Mouse (Mus musculus) thymus, adult 2 months (tissue): ENCODE results near the gene Gm10447. TPM values are rescaled to one million over a fixed set of nuclear protein-coding genes. Genes with fewer than 3 reads are reported as not detected.

Experiments
- DNase-seq: peaks from one replicate; pipeline ENCODE4 v3.0.0; 2021
- H3K27ac ChIP-seq: fragments of 200-500 bp; 2 replicates; pipeline ENCODE4 v1.5.1; 2012; ENCODE audit warnings: low read length, control low read depth; ENCODE audit not compliant: control insufficient read depth, insufficient read depth
- H3K27me3 ChIP-seq: fragments of 200-500 bp; 2 replicates; pipeline ENCODE4 v1.6.1; 2012; ENCODE audit warnings: mild to moderate bottlenecking, low read length, moderate library complexity, mixed read lengths; ENCODE audit not compliant: control insufficient read depth, insufficient read depth
- H3K36me3 ChIP-seq: fragments of 200-500 bp; 2 replicates; pipeline ENCODE4 v1.6.1; 2012; ENCODE audit warnings: mild to moderate bottlenecking, low read length, moderate library complexity; ENCODE audit not compliant: control insufficient read depth, insufficient read depth
- H3K4me1 ChIP-seq: fragments of 200-500 bp; replicated peaks from 2 replicates; pipeline ENCODE4 v1.6.1; 2012; ENCODE audit warnings: low read length; ENCODE audit not compliant: control insufficient read depth, insufficient read depth
- H3K4me3 ChIP-seq: fragments of 200-500 bp; 2 replicates; pipeline ENCODE4 v1.5.1; 2012; ENCODE audit warnings: mild to moderate bottlenecking, low read length, control low read depth, moderate library complexity; ENCODE audit not compliant: control insufficient read depth, insufficient read depth
- CTCF ChIP-seq: fragments of 200-500 bp; IDR thresholded peaks from 2 replicates; pipeline ENCODE4 v1.5.1; 2012; ENCODE audit warnings: mild to moderate bottlenecking, control low read depth, low read length, moderate library complexity, borderline replicate concordance; ENCODE audit not compliant: control insufficient read depth, poor library complexity, insufficient read depth; ENCODE audit errors: extremely low read depth
- POLR2A ChIP-seq: fragments of 200-500 bp; IDR thresholded peaks from 2 replicates; pipeline ENCODE4 v1.6.1; 2012; ENCODE audit warnings: mild to moderate bottlenecking, low read length, control low read depth, moderate library complexity; ENCODE audit not compliant: control insufficient read depth, poor library complexity, insufficient read depth; ENCODE audit errors: extremely low read depth
- WGBS: fragments of 180-500 bp; shearing (Covaris S2); methylation state at CpG from one replicate; pipeline ENCODE4 v1.1.7; 2018; 5-methylcytosine and 5-hydroxymethylcytosine counted together
- polyA plus RNA-seq: library from polyadenylated mRNA; depleted of rRNA; stranded (reverse); fragments of >200 nt; gene quantifications from 2 replicates; pipeline ENCODE4 v1.2.3, GENCODE M21; 2012

Gm10447 gene
- polyA plus RNA-seq, 1 experiment = 0.08 TPM

GRCm38 (mm10) chr11:53457372-53457954 is 553 bp upstream of the Gm10447 start:
- Histone ChIP-seq H3K27me3 (peaks cover 11% of the 10 kb centered on the region), H3K27ac (no peak overlapping the region), H3K4me3 (0 out of 2 replicates have a peak overlapping the region, but pooled peaks have one; percentile 11), H3K4me1 (0 out of 2 replicates have a peak, but pooled peaks cover 3% of the 10 kb centered on the region), H3K36me3 (no peaks in the 10 kb centered on the region)
- DNase-seq = no peak
- WGBS = 32% methylated on average over 29 of the region's 29 CpGs
- TF ChIP-seq POLR2A (no peak), CTCF (no peak)

GRCm38 (mm10) chr11:53453031-53453430 is 3.9 kb downstream of the Gm10447 start:
- no peak for TF ChIP-seq POLR2A
- no peak for TF ChIP-seq CTCF
- H3K27ac ChIP-seq = no peak overlapping the region
- peaks cover 13% of the 10 kb centered on the region for H3K27me3 ChIP-seq
- peaks cover 14% of the 10 kb centered on the region for H3K4me1 ChIP-seq
- DNase-seq = no peak
- 96% methylated on average over 5 of the region's 5 CpGs for WGBS
- H3K4me3 ChIP-seq = no peak overlapping the region
- no peaks in the 10 kb centered on the region for H3K36me3 ChIP-seq

GRCm38 (mm10) chr11:53452396-53452795 is 4.5 kb downstream of the Gm10447 start:
- TF ChIP-seq CTCF = no peak
- TF ChIP-seq POLR2A = no peak
- Histone ChIP-seq H3K36me3 (no peaks in the 10 kb centered on the region), H3K4me3 (no peak overlapping the region), H3K4me1 (peaks cover 14% of the 10 kb centered on the region), H3K27ac (no peak overlapping the region), H3K27me3 (peaks cover 10% of the 10 kb centered on the region)
- no peak for DNase-seq
- WGBS = 98% methylated on average over 9 of the region's 9 CpGs

- no peak overlapping the region for H3K4me3 ChIP-seq
- WGBS = 83% methylated on average over 2 of the region's 2 CpGs
- no peaks in the 10 kb centered on the region for H3K36me3 ChIP-seq
- no peak overlapping the region for H3K27ac ChIP-seq
- peaks cover 11% of the 10 kb centered on the region for H3K4me1 ChIP-seq
- no peak for DNase-seq
- peaks cover 4% of the 10 kb centered on the region for H3K27me3 ChIP-seq
- no peak for TF ChIP-seq POLR2A
- TF ChIP-seq CTCF = no peak
Observed at GRCm38 (mm10) chr11:53451361-53451760, 5.5 kb downstream of the Gm10447 start.

GRCm38 (mm10) chr11:53450070-53450705 is 6.7 kb downstream of the Gm10447 start:
- no peak for DNase-seq
- H3K27ac ChIP-seq = no peak overlapping the region
- peaks cover 11% of the 10 kb centered on the region for H3K4me1 ChIP-seq
- H3K4me3 ChIP-seq = no peak overlapping the region
- TF ChIP-seq CTCF = no peak
- no peak for TF ChIP-seq POLR2A
- no peaks in the 10 kb centered on the region for H3K36me3 ChIP-seq
- H3K27me3 ChIP-seq = peaks cover 4% of the 10 kb centered on the region
- 6% methylated on average over 15 of the region's 15 CpGs for WGBS

GRCm38 (mm10) chr11:53448529-53448928 is 8.4 kb downstream of the Gm10447 start:
- peaks cover 11% of the 10 kb centered on the region for H3K4me1 ChIP-seq
- no peak for DNase-seq
- no peak overlapping the region for H3K4me3 ChIP-seq
- WGBS = 98% methylated on average over 1 of the region's 1 CpGs
- no peak overlapping the region for H3K27ac ChIP-seq
- H3K27me3 ChIP-seq = peaks cover 4% of the 10 kb centered on the region
- no peaks in the 10 kb centered on the region for H3K36me3 ChIP-seq
- TF ChIP-seq POLR2A (no peak), CTCF (no peak)

- H3K27ac ChIP-seq = no peak overlapping the region
- TF ChIP-seq POLR2A (no peak), CTCF (no peak)
- H3K4me1 ChIP-seq = peaks cover 11% of the 10 kb centered on the region
- H3K4me3 ChIP-seq = no peak overlapping the region
- DNase-seq = no peak
- H3K36me3 ChIP-seq = no peaks in the 10 kb centered on the region
- WGBS = 93% methylated on average over 8 of the region's 8 CpGs
- H3K27me3 ChIP-seq = peaks cover 4% of the 10 kb centered on the region
Observed at GRCm38 (mm10) chr11:53447996-53448395, 8.9 kb downstream of the Gm10447 start.
